Mouse (Mus musculus): ENCODE measurements around the gene Phf7.

Phf7 gene

DNA sequence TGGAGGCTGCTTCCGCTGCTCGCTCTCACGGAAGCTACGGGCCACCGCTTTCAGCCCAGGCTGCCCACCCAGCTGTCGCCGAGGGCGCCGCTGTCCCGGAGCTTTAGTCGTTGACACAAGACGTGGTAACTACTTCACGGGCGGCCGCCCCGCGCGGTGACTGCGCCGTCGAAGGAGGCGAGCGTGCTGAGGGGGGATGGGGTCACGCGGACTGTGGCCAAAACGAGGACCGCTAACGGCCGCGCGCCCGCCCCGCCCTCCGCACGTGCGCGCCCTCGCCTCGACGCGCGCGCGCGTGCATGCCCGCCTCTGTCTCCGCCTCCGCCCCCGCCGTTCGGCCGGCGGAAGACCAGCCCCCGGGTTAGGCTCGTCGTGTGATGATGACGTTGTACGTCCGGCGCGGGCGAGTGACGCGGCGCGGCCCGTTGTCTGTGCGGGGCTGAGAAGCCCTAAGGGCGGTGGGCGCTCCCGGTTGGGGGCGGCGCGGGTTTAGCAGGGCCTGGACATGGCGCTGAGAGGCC is at the start of gene Phf7, which contains the start of gene Bap1:
TSS of gene Phf7 (minus strand) at position 234 of the 521 bp plus-strand sequence.
TSS of gene Bap1 (plus strand) at position 367 of the 521 bp plus-strand sequence.
- DNase-seq (ENCODE audit: low spot score), result peak; percentile 94

- DNase-seq (ENCODE audit: low spot score), result no peak
Observed at GRCm38 (mm10) chr14:31285728-31286127, 34.6 kb upstream of the Phf7 start.

GRCm38 (mm10) chr14:31272164-31272563 is 21.0 kb upstream of the Phf7 start:
- DNase-seq (ENCODE audit: low spot score), result peak; percentile 70

DNA sequence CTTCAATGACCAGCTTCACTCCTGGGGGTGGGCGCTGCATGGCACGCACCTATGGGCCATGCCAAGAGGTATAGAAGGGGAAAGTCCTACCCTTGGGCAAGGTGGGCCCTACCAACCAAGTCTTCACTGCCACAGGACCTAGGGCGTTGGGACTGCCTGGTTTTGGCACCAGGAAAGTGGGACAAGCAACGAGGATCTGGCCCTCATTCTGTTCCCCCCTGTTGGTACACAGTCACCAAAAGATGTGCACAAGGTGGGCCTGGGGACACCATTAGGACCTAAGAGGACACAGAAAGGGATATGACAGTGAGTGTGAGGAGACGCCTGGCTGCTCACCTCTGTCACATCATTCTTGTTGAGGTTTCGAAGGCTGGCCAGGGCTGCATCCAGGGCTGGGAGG is 20.0 kb upstream of the Phf7 start:
- DNase-seq (ENCODE audit: low spot score), result no peak

GRCm38 (mm10) chr14:31269456-31270100 is 18.5 kb upstream of the Phf7 start:
- no peak for DNase-seq (ENCODE audit: low spot score)

DNA sequence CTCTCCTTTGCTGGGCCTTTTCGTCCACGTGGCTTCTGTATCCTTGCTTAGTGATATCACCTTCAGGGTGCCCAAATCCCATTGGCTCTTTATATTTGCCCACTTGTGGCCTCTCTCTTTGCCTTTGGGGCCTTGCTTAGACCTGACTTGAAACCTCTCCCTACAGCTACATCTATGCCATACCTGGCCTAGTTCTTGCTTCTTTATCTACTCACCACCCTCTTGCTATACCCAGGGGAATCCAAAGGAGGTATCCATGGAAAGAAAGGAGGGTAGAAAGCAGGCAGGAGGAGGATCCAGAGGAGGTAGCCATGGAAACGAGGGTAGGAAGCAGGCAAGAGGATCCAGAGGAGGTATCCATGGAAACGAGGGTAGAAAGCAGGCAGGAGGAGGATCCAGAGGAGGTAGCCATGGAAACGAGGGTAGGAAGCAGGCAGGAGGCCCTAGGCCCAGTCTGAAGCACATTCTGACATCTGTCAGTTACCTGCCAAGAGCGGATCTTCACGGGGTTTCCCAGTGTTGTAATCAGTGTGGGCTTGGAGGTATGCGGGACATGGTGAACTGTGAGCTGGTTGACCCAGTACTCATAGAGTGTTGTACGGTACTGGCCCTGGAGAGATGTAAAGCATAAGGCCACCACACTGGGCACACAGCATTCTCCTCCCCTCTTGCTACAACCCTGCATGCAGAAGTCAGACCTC is 17.3 kb upstream of the Phf7 start:
- DNase-seq (ENCODE audit: low spot score), result no peak

- DNase-seq (ENCODE audit: low spot score), result no peak
Observed at GRCm38 (mm10) chr14:31267649-31268048, 16.5 kb upstream of the Phf7 start.

GRCm38 (mm10) chr14:31260932-31261331 is 9.8 kb upstream of the Phf7 start:
- DNase-seq (ENCODE audit: low spot score), result no peak

- no peak for DNase-seq (ENCODE audit: low spot score)
Observed at GRCm38 (mm10) chr14:31260374-31260773, 9.3 kb upstream of the Phf7 start.

DNA sequence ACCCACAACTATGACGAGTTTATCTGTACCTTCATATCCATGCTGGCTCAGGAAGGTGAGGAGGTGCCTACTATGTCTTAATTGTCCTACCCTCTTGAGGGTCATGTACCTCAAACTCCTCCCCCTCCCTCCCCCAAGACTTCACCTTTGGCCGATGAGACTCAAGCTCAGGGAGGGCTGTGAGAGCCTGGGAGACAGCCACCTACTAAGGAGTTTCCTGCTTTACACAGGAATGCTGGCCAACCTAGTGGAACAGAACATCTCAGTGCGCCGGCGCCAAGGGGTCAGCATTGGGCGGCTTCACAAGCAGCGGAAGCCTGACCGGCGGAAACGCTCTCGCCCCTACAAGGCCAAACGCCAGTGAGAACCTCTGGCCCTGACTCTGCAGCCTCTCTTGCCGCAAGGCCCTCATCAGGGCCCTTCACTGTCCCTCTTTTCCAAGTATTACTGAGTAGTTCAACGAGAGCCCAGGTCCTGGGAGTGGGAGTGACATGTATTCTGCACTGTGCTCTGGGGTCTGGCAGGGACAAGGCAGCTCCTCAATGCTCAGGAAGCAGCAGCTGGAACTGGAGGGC is 7.4 kb upstream of the Phf7 start:
- DNase-seq (ENCODE audit: low spot score), result no peak

DNA sequence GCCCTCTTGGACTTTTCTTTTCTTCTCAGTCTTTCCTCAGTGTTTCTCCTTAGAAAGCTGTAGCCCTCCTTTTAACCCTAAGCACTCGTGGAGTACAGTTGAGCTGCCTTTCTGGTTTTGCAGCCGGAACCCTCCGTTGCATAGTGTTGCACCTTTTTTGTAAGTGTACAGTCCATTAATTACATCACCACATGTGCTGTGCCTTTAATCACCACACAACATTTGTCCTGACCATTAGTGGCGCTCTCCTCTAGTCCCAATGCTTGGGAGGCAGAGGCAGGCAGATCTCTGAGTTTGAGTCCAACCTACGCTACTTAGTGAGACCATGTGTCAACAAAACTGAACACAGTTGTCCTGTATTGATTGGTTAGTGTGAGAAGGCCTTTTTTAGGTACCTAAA is 974 bp upstream of the Phf7 start:
- DNase-seq (ENCODE audit: low spot score), result no peak

GRCm38 (mm10) chr14:31251626-31252025 is 509 bp upstream of the Phf7 start:
- DNase-seq (ENCODE audit: low spot score), result no peak

- DNase-seq (ENCODE audit: low spot score), result no peak
Observed at GRCm38 (mm10) chr14:31250222-31251083, 664 bp downstream of the Phf7 start.

- DNase-seq (ENCODE audit: low spot score), result no peak
Observed at GRCm38 (mm10) chr14:31248396-31248795, 2.7 kb downstream of the Phf7 start.

DNA sequence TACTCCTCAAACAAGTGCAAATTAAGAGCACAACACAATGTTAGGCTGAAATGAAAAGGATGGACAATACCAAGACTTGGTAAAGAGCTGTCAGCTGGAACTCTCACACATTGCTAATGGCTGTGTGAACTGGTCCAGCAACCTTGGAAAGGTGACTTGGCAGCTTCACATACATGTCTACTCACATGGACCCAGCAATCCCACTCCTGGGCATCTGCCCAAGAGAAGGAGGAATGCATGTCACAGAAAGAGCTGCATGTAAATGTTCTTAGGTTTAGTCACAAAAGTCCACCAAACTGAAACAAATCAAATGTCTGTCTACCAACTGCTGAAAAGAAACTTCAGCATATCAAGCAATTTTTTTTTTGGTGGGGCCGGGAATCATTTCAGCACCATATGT is 5.2 kb downstream of the Phf7 start:
- no peak for DNase-seq (ENCODE audit: low spot score)

GRCm38 (mm10) chr14:31244777-31245176 is 6.3 kb downstream of the Phf7 start:
- no peak for DNase-seq (ENCODE audit: low spot score)

GRCm38 (mm10) chr14:31240528-31240927 is 10.6 kb downstream of the Phf7 start:
- DNase-seq (ENCODE audit: low spot score), result no peak

- DNase-seq (ENCODE audit: low spot score), result no peak
Observed at GRCm38 (mm10) chr14:31237101-31237882, 13.8 kb downstream of the Phf7 start.

- DNase-seq (ENCODE audit: low spot score), result peak; percentile 54
Observed at GRCm38 (mm10) chr14:31233996-31234591, 17.0 kb downstream of the Phf7 start.

GRCm38 (mm10) chr14:31233070-31233995 is 17.8 kb downstream of the Phf7 start:
- DNase-seq (ENCODE audit: low spot score), result no peak

Data from T-cell, adult 2 months (primary cell).